13 mouse cellular contexts compared by ENCODE assay signal in genomic region chr17:79536549-79536948, GRCm38 (mm10).
"Had no signal": no experiment of that assay in that cellular context is flagged by ENCODE, and none has a peak within 500 bp of the region (broad histone marks: within the 10 kb centered on the region; RNA-seq: fewer than 3 reads in every experiment).

No protein-coding gene starts in this region.

- H3K36me3 ChIP-seq: limb, embryonic 15.5 days; liver, embryonic 12.5 days; midbrain, embryonic 13.5 days; neural tube, embryonic 12.5 days; stomach, embryonic 15.5 days had no signal

- ATAC-seq: liver, embryonic 12.5 days; midbrain, embryonic 13.5 days had no signal

- H3K27me3 ChIP-seq: limb, embryonic 15.5 days; liver, embryonic 12.5 days; midbrain, embryonic 13.5 days; neural tube, embryonic 12.5 days; stomach, embryonic 15.5 days had no signal

- DNase-seq: kidney, adult 18-20 months; kidney, postnatal 14 days; left cerebral cortex, postnatal 4 days; lung, embryonic 14.5 days; lung, postnatal 14 days; right cerebral cortex, postnatal 14 days; thymus, adult 2 months; thymus, postnatal 25 days had no signal

- H3K4me3 ChIP-seq: limb, embryonic 15.5 days; liver, embryonic 12.5 days; midbrain, embryonic 13.5 days; neural tube, embryonic 12.5 days; stomach, embryonic 15.5 days had no signal
